Mouse (Mus musculus) gastrocnemius, postnatal 14 days (tissue): ENCODE data around the gene Gm17720. TPM values are rescaled to one million over a fixed set of nuclear protein-coding genes. Genes with fewer than 3 reads are reported as not detected.
"Not testable (repeated sequence)": the region's sequence is repeated elsewhere in the genome, so short reads cannot be mapped to it uniquely, and the experiment has no call there.

Experiments
- DNase-seq: peaks from one replicate; pipeline ENCODE4 v3.0.0; 2021; ENCODE audit warnings: mixed read lengths
- intact Hi-C: fragments of 180-260 bp; cut with DNase I; formaldehyde crosslinking; loops from one replicate; pipeline ENCODE4 v1.15.1; 2025; ENCODE audit warnings: low total_unique reads
- total RNA-seq, 2 experiments: library from RNA; stranded (reverse); gene quantifications; 2 replicates each; pipeline ENCODE4 v1.2.3; 2021

Gene Gm17720
- total RNA-seq, 2 experiments from 2014 or later: not detected

GRCm38 (mm10) chr8:110058207-110058606 is 44.3 kb downstream of the Gm17720 start:
- intact Hi-C loops: no loop called here
- no peak for DNase-seq

DNA sequence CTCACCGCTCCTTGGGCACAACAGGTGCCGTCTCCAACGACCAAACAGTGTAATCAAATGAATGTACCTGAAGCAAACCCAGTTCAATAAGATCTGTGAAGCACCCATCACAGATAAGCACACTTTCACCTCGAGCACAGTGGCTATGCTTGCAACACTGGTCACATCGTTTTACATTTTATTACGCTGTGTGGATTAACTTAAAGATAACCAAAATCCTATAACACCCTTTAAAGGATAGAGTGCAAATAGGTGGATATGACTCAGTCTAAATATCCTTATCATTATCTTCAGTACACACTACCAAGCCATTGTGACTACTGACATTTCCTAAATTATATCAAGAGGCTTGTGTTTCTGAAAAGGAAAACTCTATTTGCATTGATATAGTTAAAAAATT is 51.3 kb downstream of the Gm17720 start:
- intact Hi-C loops: no loop called here
- DNase-seq: no peak

DNA sequence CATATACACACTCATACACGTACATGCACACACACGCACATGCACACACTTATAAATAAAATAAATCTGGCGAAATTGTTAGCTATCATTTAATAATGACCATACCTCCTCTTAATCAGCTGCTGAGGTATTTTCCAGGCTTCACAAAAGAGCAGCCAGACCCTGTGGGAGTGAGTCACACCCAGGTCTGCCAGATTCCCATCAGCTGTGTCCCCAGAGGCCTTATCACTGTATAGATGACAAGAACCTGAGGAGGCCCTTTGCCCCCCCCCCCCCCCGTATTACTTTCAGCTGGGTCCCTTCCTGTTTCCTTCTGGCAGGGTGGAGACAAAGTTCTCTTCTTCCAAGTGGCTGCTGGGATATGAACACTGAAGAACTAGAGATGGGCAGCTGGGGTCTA is 62.0 kb downstream of the Gm17720 start:
- DNase-seq: no peak
- intact Hi-C loops: no loop called here

GRCm38 (mm10) chr8:110039659-110040058 is 62.9 kb downstream of the Gm17720 start, which contains the start of gene Chst4:
Gene Chst4, minus strand, starts transcription at chr8:110039740.
- intact Hi-C loops: no loop called here
- no peak for DNase-seq

GRCm38 (mm10) chr8:110039216-110039615 is 63.3 kb downstream of the Gm17720 start:
- intact Hi-C loops: no loop called here

DNA sequence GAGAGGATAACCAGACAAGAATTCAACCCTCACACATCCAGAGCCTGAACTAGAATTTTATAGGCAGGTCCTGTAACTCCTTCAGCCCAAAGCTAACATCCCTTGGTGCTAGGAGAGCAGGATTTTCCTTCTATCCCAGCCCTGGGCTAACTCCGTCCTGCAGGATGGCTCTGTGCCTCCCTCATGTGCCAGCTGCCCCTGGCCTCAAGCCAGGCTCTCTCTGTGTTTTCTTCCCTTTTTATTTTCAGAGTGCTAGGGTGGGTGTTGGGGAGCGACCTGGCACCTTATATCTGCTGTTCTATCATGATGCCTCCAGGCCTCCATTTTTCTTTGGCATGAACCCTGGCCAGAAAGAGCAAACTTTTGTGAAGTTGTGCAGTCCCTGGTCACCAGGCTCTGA is 66.4 kb downstream of the Gm17720 start:
- no peak for DNase-seq
- intact Hi-C loops: no loop called here

More at GRCm38 (mm10) chr8:110039216-110039615, 63.3 kb downstream of the Gm17720 start:
- DNase-seq: no peak

- intact Hi-C loops: no loop called here
- no peak for DNase-seq
These were observed 68.2 kb downstream of the Gm17720 start for GRCm38 (mm10) chr8:110034331-110034730.

DNA sequence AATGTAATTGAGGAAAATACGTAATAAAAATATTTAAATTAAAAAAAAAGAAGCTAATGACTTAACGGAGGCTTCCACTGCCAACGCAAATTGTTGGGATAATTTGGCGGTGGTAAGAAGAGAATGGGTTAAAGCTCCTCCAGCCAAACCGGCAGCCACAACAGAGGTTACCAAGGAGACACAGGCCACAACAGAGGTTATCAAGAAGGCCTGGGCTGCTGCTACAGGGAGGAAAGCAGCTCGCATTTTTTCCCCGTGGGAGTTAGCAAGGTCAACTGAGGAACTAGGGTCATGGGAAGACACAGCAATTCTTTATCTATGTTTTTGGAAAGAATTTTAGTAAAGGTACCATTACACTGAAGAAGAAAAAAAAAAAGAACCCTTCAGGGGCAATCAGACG is 68.8 kb downstream of the Gm17720 start:
- DNase-seq, intact Hi-C loops: not testable (repeated sequence)

Other genes with a start within 250 kb of the Gm17720 start
- gene Phlpp2, start 234.2 kb downstream of the Gm17720 start, total RNA-seq: 1 to 10 TPM; 2.5 to 2.8 TPM
- under 1 TPM in 1 of 2 experiments, not detected in 1; 0.43 TPM for gene Marveld3, start 140.6 kb downstream of the Gm17720 start, total RNA-seq
- not detected for gene Tat, start 112.3 kb downstream of the Gm17720 start, total RNA-seq
- gene Chst4, start 63.0 kb downstream of the Gm17720 start, total RNA-seq: not detected
- 1 to 10 TPM; 5.6 to 6.3 TPM for gene Zfp612, start 23.0 kb downstream of the Gm17720 start, total RNA-seq
- gene Gm21964, start 1.5 kb downstream of the Gm17720 start, total RNA-seq: not detected
- gene Calb2, start 65.5 kb upstream of the Gm17720 start, total RNA-seq: under 1 TPM; 0.25 to 0.27 TPM
- 1 to 10 TPM; 2.6 to 3.4 TPM for gene Cmtr2, start 112.9 kb upstream of the Gm17720 start, total RNA-seq
- gene Hydin, start 164.2 kb upstream of the Gm17720 start, total RNA-seq: under 1 TPM; 0.07 to 0.08 TPM